Mouse (Mus musculus) hindbrain, postnatal 0 days (tissue): Measurements from ENCODE around the gene Dab1. TPM values are rescaled to one million over a fixed set of nuclear protein-coding genes. Genes with fewer than 3 reads are reported as not detected.
A peak's percentile ranks its signal among the peaks of the same experiment; 100 is the strongest.

ENCODE experiments used
- ATAC-seq: fragments of 200-750 bp; cut with Nextera tagmentation; 2 replicates; pipeline ENCODE4 v1.8.0; 2017; ENCODE audit warnings: mild to moderate bottlenecking, moderate TSS enrichment, moderate library complexity
- DNase-seq: peaks from one replicate; pipeline ENCODE4 v3.0.0-alpha.2; 2015; ENCODE audit warnings: low spot score
- H3K27ac ChIP-seq: fragments of 300-500 bp; sonication (generic); 2 replicates; pipeline ENCODE4 v1.5.1; 2014; ENCODE audit warnings: mild to moderate bottlenecking
- H3K27me3 ChIP-seq: fragments of 300-500 bp; sonication (generic); 2 replicates; pipeline ENCODE4 v1.6.1; 2014; ENCODE audit warnings: low read length, mixed read lengths; ENCODE audit not compliant: insufficient read depth
- H3K36me3 ChIP-seq: fragments of 300-500 bp; sonication (generic); 2 replicates; pipeline ENCODE4 v1.6.1; 2014; ENCODE audit warnings: low read length, mixed read lengths; ENCODE audit not compliant: insufficient read depth
- H3K4me1 ChIP-seq: fragments of 300-500 bp; sonication (generic); 2 replicates; pipeline ENCODE4 v1.6.1; 2014; ENCODE audit warnings: antibody characterized with exemption, low read length, mixed read lengths; ENCODE audit not compliant: insufficient read depth
- H3K4me2 ChIP-seq: fragments of 300-500 bp; sonication (generic); 2 replicates; pipeline ENCODE4 v1.6.1; 2014; ENCODE audit warnings: low read depth, mild to moderate bottlenecking, low read length, moderate library complexity, mixed read lengths
- H3K4me3 ChIP-seq: fragments of 300-500 bp; sonication (generic); 2 replicates; pipeline ENCODE4 v1.5.1; 2014; ENCODE audit warnings: low read length
- H3K9ac ChIP-seq: fragments of 300-500 bp; sonication (generic); replicated peaks from 2 replicates; pipeline ENCODE4 v1.6.1; 2014; ENCODE audit warnings: mild to moderate bottlenecking, low read length, moderate library complexity, mixed read lengths
- H3K9me3 ChIP-seq: fragments of 300-500 bp; sonication (generic); 2 replicates; pipeline ENCODE4 v1.6.1; 2016; ENCODE audit warnings: low read length, mixed read lengths
- CTCF ChIP-seq: IDR thresholded peaks from 2 replicates; pipeline ENCODE4 v1.5.1; 2016; ENCODE audit warnings: antibody characterized with exemption, control low read depth, low read depth
- WGBS: fragments of 180-500 bp; shearing (Covaris S2); extraction: QIAGEN DNeasy Blood & Tissue Kit; methylation state at CpG from one replicate; pipeline ENCODE4 v1.1.7; 2014; 5-methylcytosine and 5-hydroxymethylcytosine counted together
- polyA plus RNA-seq: library from polyadenylated mRNA; unstranded; fragments of >200 nt; fragmentation: Nextera tagmentation; extraction: Ambion mirVana; gene quantifications from 2 replicates; pipeline ENCODE4 v1.2.1, GENCODE M21; 2015
- total RNA-seq: library from RNA; depleted of rRNA; stranded (reverse); fragments of >200 nt; gene quantifications from 2 replicates; pipeline ENCODE4 v1.2.3, GENCODE M21; 2014

The Dab1 gene
- total and polyA plus RNA-seq, 2 experiments from 2014 or later = 38.2 to 76.2 TPM

DNA sequence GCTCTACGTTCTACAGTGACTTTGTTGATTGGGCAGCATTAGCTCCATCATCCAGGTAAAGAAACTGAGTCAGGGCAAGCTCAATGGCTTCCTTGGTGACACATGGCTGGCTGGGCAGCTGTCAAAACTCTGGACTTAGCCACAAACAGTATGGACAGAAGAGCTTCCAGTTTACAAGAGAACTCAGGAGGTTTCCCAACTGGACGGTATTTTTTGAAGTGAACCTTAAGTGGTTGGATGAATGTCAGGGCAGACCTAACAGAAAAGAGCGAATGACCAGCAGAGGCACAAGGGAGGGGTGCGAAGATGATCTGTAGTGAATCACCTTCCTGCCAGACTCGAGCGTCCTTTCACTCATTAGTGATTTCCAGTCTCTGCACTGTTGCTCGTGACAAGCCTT is 857.7 kb downstream of the Dab1 start:
- no peak overlapping the region for H3K4me2 ChIP-seq

DNA sequence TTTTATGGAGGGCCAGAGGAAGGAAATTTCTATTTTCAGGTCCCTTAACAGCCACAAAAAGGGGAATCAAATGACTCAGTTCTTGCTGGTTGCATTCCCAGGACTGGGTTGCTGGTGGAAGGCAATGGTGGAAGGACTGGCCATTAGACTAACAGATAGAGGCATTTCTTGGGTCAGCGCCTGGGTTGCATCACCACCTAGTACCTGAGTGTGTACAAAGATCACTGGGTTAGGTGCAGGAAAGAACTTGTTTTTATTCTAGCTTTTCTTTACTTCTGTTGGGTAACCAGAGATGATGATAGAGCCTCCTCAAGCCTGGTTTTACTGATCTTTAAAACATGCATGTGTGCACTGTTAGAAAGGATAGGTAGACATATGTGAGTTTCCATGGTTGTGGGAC is 864.8 kb downstream of the Dab1 start:
- ATAC-seq (no peak), DNase-seq (no peak)
- no peak for TF ChIP-seq CTCF
- Histone ChIP-seq H3K27me3 (no peaks in the 10 kb centered on the region), H3K9me3 (no peaks in the 10 kb centered on the region), H3K9ac (no peak overlapping the region), H3K4me2 (no peak overlapping the region), H3K36me3 (no peaks in the 10 kb centered on the region), H3K4me1 (no peaks in the 10 kb centered on the region), H3K4me3 (no peak overlapping the region), H3K27ac (no peak overlapping the region)
- 96% methylated on average over 1 of the region's 1 CpGs for WGBS

More for the DNA sequence above, 857.7 kb downstream of the Dab1 start:
- Histone ChIP-seq H3K36me3 (no peaks in the 10 kb centered on the region), H3K9ac (no peak overlapping the region), H3K27ac (no peak overlapping the region), H3K27me3 (no peaks in the 10 kb centered on the region), H3K4me3 (no peak overlapping the region), H3K4me1 (no peaks in the 10 kb centered on the region), H3K9me3 (no peaks in the 10 kb centered on the region)
- WGBS = 90% methylated on average over 7 of the region's 7 CpGs
- DNase-seq (no peak), ATAC-seq (no peak)
- no peak for TF ChIP-seq CTCF

DNA sequence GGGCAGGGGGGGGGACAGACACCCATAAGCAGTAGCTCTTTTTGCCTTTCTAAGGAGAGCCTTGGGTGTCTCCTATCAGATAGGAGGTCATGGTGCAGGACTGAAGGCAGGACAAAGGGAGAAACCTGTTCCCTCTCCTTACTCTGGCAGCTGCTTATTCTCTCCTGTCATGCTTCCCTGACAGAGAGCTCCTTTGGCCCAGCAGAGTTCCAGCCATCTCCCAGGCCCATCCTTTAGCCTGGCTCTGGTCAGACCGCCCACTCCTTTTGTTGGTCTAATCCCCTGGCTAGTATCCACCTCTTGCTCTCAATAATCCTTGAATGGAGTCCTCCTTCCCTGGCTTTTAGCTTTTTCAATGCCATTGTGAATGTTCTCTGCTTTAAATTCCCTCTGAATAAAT is 878.1 kb downstream of the Dab1 start:
- peak; percentile 26 for DNase-seq
- Histone ChIP-seq H3K4me3 (no peak overlapping the region), H3K4me1 (no peaks in the 10 kb centered on the region), H3K36me3 (no peaks in the 10 kb centered on the region), H3K27me3 (no peaks in the 10 kb centered on the region), H3K9ac (no peak overlapping the region; the same call in 1 of the 2 replicates), H3K27ac (no peak overlapping the region), H3K9me3 (no peaks in the 10 kb centered on the region), H3K4me2 (no peak overlapping the region)
- ATAC-seq = peak; percentile 55; the same call in 1 of the 2 replicates
- no peak for TF ChIP-seq CTCF
- 32% methylated on average over 1 of the region's 1 CpGs for WGBS

DNA sequence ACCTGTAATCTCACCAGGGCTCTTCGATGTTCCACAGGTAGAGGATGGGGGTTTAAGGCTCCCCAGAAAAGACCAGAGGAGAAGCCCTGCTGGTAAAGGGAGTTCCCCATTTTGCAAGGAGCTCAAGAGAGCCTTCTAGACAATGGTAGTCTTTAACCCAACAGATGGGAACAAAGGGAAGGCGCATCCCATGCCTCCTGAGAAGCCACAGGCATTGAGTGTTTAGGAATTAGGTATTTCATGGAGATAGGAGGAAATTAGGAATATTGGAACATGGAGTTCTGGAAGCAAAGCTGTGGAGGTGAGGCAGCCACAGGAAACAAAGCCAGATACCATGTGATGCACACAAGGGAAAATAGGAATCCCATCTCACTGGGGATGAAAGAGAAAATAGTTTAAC is 881.0 kb downstream of the Dab1 start:
- no peak for TF ChIP-seq CTCF

DNA sequence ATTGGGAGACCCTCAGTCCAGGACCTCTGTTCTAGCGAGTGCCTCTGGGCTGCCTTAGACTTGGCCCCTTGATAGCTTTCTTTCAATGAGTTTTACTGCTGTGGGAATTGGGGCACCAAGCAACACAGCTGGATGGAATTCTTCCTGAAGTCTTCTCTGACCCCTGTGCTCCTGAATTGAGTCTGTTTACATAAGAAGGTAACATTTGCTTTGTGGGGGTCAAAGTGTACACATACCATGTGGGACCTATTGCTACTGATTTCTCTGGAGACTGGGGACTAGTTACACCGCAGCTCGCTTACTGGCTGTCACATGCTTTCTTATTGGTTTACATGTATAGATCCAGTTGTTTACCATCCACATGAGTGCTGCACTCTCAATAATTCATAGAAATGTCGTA is 881.5 kb downstream of the Dab1 start:
- WGBS = 69% methylated on average over 4 of the region's 4 CpGs
- Histone ChIP-seq H3K9ac (no peak overlapping the region), H3K4me3 (no peak overlapping the region), H3K9me3 (no peaks in the 10 kb centered on the region), H3K27me3 (no peaks in the 10 kb centered on the region), H3K4me2 (no peak overlapping the region), H3K4me1 (no peaks in the 10 kb centered on the region), H3K36me3 (no peaks in the 10 kb centered on the region), H3K27ac (no peak overlapping the region)
- ATAC-seq (no peak), DNase-seq (no peak)
- TF ChIP-seq CTCF = no peak

More for the DNA sequence above, 881.0 kb downstream of the Dab1 start:
- 88% methylated on average over 2 of the region's 2 CpGs for WGBS
- no peak for DNase-seq
- Histone ChIP-seq H3K27me3 (no peaks in the 10 kb centered on the region), H3K4me2 (no peak overlapping the region), H3K9me3 (no peaks in the 10 kb centered on the region), H3K27ac (no peak overlapping the region), H3K4me3 (no peak overlapping the region), H3K36me3 (no peaks in the 10 kb centered on the region), H3K9ac (no peak overlapping the region), H3K4me1 (no peaks in the 10 kb centered on the region)
- ATAC-seq = no peak

DNA sequence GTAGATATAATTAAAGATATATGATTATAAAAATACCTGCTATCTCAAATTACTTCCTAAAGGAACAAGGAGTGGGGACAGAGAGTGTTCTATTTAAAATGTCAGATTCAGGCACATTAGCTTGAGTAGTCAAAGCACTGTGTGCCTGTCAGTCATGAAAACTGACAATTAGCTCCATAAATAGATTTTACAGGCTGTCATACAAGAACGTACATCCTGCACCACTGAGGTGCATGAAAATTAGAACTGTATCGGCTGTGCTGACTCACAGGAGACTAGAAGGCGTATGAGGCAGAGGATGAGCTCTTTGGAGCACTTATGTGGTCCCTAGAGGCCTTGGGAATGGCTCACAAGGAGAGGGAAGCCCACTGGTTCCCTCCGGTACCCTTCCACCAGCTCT is 882.1 kb downstream of the Dab1 start:
- Histone ChIP-seq H3K27ac (no peak overlapping the region), H3K9ac (no peak overlapping the region), H3K9me3 (no peaks in the 10 kb centered on the region), H3K27me3 (no peaks in the 10 kb centered on the region), H3K4me3 (no peak overlapping the region), H3K4me2 (no peak overlapping the region), H3K4me1 (no peaks in the 10 kb centered on the region), H3K36me3 (no peaks in the 10 kb centered on the region)
- ATAC-seq = no peak
- no peak for TF ChIP-seq CTCF
- WGBS = 68% methylated on average over 4 of the region's 4 CpGs
- DNase-seq = no peak

DNA sequence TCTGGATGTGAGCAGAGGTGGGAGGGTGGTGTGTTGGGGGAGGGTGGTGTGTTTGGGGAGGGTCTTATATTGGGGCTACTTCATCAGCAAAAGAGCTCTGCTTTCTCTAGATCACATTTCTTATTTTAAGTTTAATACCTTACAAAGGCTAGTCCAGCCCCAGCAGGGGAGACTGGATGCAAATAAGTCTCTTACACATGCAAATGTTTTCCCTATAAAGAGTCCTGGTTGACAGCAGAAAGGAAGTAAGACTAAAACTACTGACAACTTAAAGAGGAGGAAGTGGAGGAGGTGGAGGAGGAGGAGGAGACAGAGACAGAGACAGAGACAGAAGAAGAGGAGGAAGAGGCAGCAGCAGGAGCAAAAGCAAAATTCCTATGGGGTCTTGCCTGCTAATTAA is 885.8 kb downstream of the Dab1 start:
- ATAC-seq = no peak

More for the DNA sequence above, 885.8 kb downstream of the Dab1 start:
- Histone ChIP-seq H3K9me3 (no peaks in the 10 kb centered on the region), H3K4me3 (no peak overlapping the region), H3K36me3 (no peaks in the 10 kb centered on the region), H3K9ac (no peak overlapping the region), H3K27ac (no peak overlapping the region), H3K4me1 (peaks cover 4% of the 10 kb centered on the region; the same call in 1 of the 2 replicates), H3K4me2 (no peak overlapping the region), H3K27me3 (no peaks in the 10 kb centered on the region)
- TF ChIP-seq CTCF = no peak
- DNase-seq = no peak
